Mouse (Mus musculus) spleen, postnatal 4 days (tissue): ENCODE measurements at regions not wholly inside any gene's neighbourhood (a gene's known extent, or its start where the extent isn't known, plus 50 kb on each side); places are given as distances from the start of the nearest gene placed in this dataset.

Source experiments
- DNase-seq, 2 experiments: peaks; one replicate each; pipeline ENCODE4 v3.0.0; 2022; ENCODE audit warnings: low spot score in 2 of 2

GRCm38 (mm10) chr3:60412206-60412605, 60.4 kb upstream of the Mbnl1 start:
- no peak for DNase-seq

GRCm38 (mm10) chr3:60413749-60414148, 58.9 kb upstream of the Mbnl1 start:
- peak in 1 of 2 experiments; percentile 18 for DNase-seq

GRCm38 (mm10) chr3:60417001-60417400, 55.6 kb upstream of the Mbnl1 start:
- DNase-seq: no peak

- DNase-seq: no peak
Measured at GRCm38 (mm10) chr3:60418652-60419051, 54.0 kb upstream of the Mbnl1 start.

- no peak for DNase-seq
Measured at GRCm38 (mm10) chr3:60419216-60419615, 53.4 kb upstream of the Mbnl1 start.
